Mouse (Mus musculus) thymus, adult 2 months (tissue): ENCODE data around the gene Dnajb2.

Source experiments
- CTCF ChIP-seq: fragments of 200-500 bp; IDR thresholded peaks from 2 replicates; pipeline ENCODE4 v1.5.1; 2012; ENCODE audit warnings: mild to moderate bottlenecking, control low read depth, low read length, moderate library complexity, borderline replicate concordance; ENCODE audit not compliant: control insufficient read depth, poor library complexity, insufficient read depth; ENCODE audit errors: extremely low read depth
- POLR2A ChIP-seq: fragments of 200-500 bp; IDR thresholded peaks from 2 replicates; pipeline ENCODE4 v1.6.1; 2012; ENCODE audit warnings: mild to moderate bottlenecking, low read length, control low read depth, moderate library complexity; ENCODE audit not compliant: control insufficient read depth, poor library complexity, insufficient read depth; ENCODE audit errors: extremely low read depth

DNA sequence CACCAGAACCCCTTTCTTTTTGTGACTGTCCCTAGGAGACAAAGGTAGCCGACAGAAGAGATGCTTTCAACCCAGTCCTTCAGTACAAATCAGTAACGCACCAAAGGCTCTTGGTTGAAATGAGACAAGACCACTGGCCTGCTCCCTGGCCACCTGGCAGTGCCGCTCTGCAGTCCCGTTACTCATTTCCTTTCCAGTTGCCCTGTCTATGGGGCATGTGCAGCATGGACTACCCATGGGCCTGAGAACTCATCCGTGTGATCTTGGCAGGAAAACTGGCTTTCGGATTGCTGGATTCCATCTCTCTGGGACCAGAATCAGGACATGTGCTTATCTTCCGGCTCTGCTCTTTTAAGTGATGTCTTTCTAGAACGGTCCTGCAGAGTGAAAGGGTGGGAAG is 55.1 kb downstream of the Dnajb2 start:
- TF ChIP-seq CTCF (no peak), POLR2A (no peak)
